Mouse (Mus musculus) heart, postnatal 0 days (tissue): Measurements from ENCODE around the gene Olfr374.

Experiments
- CTCF ChIP-seq: IDR thresholded peaks from 2 replicates; pipeline ENCODE4 v1.5.1; 2016; ENCODE audit warnings: antibody characterized with exemption, control low read depth, low read depth
- EP300 ChIP-seq: IDR thresholded peaks from 2 replicates; pipeline ENCODE4 v1.6.1; 2016; ENCODE audit warnings: antibody characterized with exemption, low read depth

DNA sequence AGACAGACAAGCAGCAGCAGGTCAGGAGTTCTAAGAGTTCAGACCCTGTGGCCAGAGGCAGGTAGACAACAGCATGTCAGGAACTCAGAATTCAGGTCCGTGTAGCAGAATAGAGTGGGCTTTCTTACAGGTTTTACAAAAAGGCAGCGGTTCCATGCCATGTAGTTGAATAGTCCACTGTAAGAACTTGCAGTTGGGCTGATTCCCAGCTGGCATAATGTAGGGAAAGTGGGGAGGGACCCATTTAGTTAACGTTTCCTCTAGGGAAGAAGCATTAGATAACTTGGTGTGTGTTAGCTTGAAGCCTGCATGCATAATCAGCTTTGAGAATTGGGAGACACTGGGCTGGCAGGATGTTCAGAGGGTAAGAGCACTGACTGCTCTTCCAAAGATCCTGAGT is 51.9 kb downstream of the Olfr374 start:
- TF ChIP-seq CTCF (no peak), EP300 (no peak)
